Mouse (Mus musculus): ENCODE data around the gene 1700061G19Rik. TPM values are rescaled to one million over a fixed set of nuclear protein-coding genes. Genes with fewer than 3 reads are reported as not detected.

1700061G19Rik gene
- polyA plus RNA-seq, 1 experiment from 2014 or later, result 0.56 TPM

DNA sequence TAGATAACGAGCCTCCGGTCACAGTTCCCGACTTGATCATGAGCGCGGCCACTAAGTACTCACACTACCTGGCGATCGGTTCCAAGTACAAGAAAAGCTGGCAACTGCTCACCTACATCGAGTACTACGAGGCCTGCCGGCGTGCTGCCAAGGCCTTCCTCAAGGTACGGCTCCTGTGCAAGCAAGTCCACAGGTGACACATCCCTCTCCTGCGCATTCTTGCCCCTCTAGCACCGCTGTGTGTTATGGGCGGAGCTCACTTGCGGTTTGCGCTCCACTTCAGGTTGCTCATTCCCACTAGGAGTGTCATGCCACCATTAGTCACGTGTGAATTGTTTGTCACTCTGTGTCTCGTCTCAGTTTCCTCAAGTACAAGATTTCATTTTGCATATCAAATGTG, 2.1 kb downstream of the 1700061G19Rik start:
- Histone ChIP-seq H3K4me2 (ENCODE audit: low read depth, low read length) (no peak overlapping the region), H3K27ac (ENCODE audit: low read depth, low read length) (no peak overlapping the region), H3K4me1 (ENCODE audit: control insufficient read depth, insufficient read depth, low read length) (no peaks in the 10 kb centered on the region), H3K36me3 (ENCODE audit: control insufficient read depth, insufficient read depth, low read length) (no peaks in the 10 kb centered on the region), H3K9ac (replicated peaks; ENCODE audit: low read depth, low read length) (no peak overlapping the region), H3K4me3 (ENCODE audit: low read depth, low read length) (no peak overlapping the region), H3K27me3 (ENCODE audit: control insufficient read depth, insufficient read depth, low read length) (no peaks in the 10 kb centered on the region), H3K9me3 (ENCODE audit: control insufficient read depth, low read length) (no peaks in the 10 kb centered on the region)
- no peak for ATAC-seq (ENCODE audit: low read depth)
- WGBS, result 91% methylated on average over 19 of the region's 19 CpGs

DNA sequence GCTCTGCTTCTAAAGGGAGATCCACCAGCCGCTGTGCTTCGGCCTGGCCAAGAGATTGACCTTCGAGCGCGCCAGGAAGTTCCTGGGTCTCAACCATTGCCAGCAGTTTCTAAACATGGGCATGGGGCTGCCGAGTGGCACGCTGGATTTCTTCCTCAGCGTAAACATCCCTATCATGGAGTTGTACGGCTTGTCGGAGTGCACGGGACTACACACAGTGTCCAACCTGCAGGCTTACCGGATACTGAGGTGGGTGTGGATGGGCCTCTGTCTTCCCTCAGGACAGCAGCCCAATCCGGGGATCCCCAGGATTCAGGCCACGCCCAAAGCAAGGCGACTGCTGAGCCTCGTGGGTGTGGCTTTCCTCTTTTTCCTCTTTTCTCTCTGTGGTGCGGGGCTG, 8.3 kb downstream of the 1700061G19Rik start:
- no peaks in the 10 kb centered on the region for H3K9me3 ChIP-seq (ENCODE audit: control insufficient read depth, low read length)
- peak; percentile 10; the same call in 1 of the 2 replicates for ATAC-seq (ENCODE audit: low read depth)
- H3K4me3 ChIP-seq (ENCODE audit: low read depth, low read length), result no peak overlapping the region
- H3K27ac ChIP-seq (ENCODE audit: low read depth, low read length), result no peak overlapping the region
- no peaks in the 10 kb centered on the region for H3K4me1 ChIP-seq (ENCODE audit: control insufficient read depth, insufficient read depth, low read length)
- no peak overlapping the region for H3K4me2 ChIP-seq (ENCODE audit: low read depth, low read length)
- H3K9ac ChIP-seq (replicated peaks; ENCODE audit: low read depth, low read length), result no peak overlapping the region
- WGBS, result 50% methylated on average over 17 of the region's 17 CpGs
- H3K27me3 ChIP-seq (ENCODE audit: control insufficient read depth, insufficient read depth, low read length), result no peaks in the 10 kb centered on the region
- H3K36me3 ChIP-seq (ENCODE audit: control insufficient read depth, insufficient read depth, low read length), result no peaks in the 10 kb centered on the region

DNA sequence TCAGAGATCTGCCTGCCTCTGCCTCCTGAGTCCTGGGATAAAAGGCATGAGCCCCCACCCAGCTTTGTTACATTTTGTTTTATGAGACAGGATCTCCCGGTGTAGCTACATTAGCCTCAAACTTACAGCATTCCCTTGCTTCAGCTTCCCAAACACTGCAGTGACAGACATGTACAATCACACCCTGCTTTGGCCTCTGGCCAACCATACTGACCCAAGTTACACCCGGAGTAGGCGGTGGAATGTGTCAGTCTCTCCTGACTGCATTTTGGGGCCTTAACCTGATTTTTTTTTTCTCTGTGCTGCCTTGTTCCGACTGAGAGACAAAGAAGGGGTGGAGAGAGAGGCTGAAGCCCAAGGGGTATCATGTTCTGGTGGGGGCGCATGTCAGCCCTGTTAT, 9.1 kb downstream of the 1700061G19Rik start:
- ATAC-seq (ENCODE audit: low read depth), result no peak
- Histone ChIP-seq H3K4me3 (ENCODE audit: low read depth, low read length) (no peak overlapping the region), H3K9me3 (ENCODE audit: control insufficient read depth, low read length) (no peaks in the 10 kb centered on the region), H3K36me3 (ENCODE audit: control insufficient read depth, insufficient read depth, low read length) (no peaks in the 10 kb centered on the region), H3K27me3 (ENCODE audit: control insufficient read depth, insufficient read depth, low read length) (no peaks in the 10 kb centered on the region), H3K4me2 (ENCODE audit: low read depth, low read length) (no peak overlapping the region), H3K4me1 (ENCODE audit: control insufficient read depth, insufficient read depth, low read length) (no peaks in the 10 kb centered on the region), H3K9ac (replicated peaks; ENCODE audit: low read depth, low read length) (no peak overlapping the region), H3K27ac (ENCODE audit: low read depth, low read length) (no peak overlapping the region)
- WGBS, result 78% methylated on average over 5 of the region's 5 CpGs

DNA sequence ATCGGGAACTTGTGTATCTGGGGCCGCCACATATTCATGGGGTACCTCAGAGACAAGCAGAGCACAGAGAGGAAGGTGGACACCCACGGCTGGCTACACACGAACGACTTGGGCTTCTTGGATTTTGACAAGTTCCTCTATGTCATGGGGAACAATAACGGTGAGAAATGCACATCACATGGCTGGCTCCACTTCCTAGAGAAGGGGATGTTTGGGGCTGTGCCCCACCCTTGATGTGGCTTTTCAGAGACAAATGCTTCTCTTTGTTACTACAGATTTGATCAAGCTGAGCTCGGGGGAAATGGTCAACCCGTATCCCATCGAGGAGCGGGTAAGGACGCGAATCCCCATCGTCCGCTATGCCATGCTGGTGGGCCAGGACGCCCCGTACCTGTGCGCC, 9.5 kb downstream of the 1700061G19Rik start:
- no peaks in the 10 kb centered on the region for H3K9me3 ChIP-seq (ENCODE audit: control insufficient read depth, low read length)
- no peaks in the 10 kb centered on the region for H3K4me1 ChIP-seq (ENCODE audit: control insufficient read depth, insufficient read depth, low read length)
- no peaks in the 10 kb centered on the region for H3K27me3 ChIP-seq (ENCODE audit: control insufficient read depth, insufficient read depth, low read length)
- no peak for ATAC-seq (ENCODE audit: low read depth)
- 94% methylated on average over 17 of the region's 17 CpGs for WGBS
- no peak overlapping the region for H3K27ac ChIP-seq (ENCODE audit: low read depth, low read length)
- no peak overlapping the region for H3K4me3 ChIP-seq (ENCODE audit: low read depth, low read length)
- 0 out of 2 replicates have a peak, but pooled peaks cover 2% of the 10 kb centered on the region for H3K36me3 ChIP-seq (ENCODE audit: control insufficient read depth, insufficient read depth, low read length)
- no peak overlapping the region for H3K4me2 ChIP-seq (ENCODE audit: low read depth, low read length)
- no peak overlapping the region for H3K9ac ChIP-seq (replicated peaks; ENCODE audit: low read depth, low read length)

DNA sequence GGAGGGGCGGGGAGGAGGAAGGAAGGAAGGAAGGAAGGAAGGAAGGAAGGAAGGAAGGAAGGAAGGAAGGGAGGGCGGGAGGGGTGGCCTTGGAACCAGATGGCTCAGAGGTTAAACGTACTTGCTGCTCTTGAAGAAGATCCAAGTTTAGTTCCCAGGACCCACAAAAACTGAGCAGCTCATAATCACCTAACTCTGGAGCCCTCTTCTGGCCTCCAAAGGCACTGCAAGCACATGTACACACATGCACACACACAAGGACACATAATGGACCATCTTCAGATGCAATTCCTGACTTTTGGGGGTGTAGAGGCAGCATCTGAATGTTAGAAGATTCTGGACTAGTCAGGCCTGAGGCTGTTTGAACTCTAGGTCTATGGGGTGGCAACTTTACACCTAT, 12.8 kb downstream of the 1700061G19Rik start:
- WGBS, result 96% methylated on average over 2 of the region's 3 CpGs
- H3K27ac ChIP-seq (ENCODE audit: low read depth, low read length), result no peak overlapping the region
- no peak overlapping the region for H3K4me3 ChIP-seq (ENCODE audit: low read depth, low read length)
- no peaks in the 10 kb centered on the region for H3K4me1 ChIP-seq (ENCODE audit: control insufficient read depth, insufficient read depth, low read length)
- H3K36me3 ChIP-seq (ENCODE audit: control insufficient read depth, insufficient read depth, low read length), result peaks cover 15% of the 10 kb centered on the region; the same call in 1 of the 2 replicates
- H3K4me2 ChIP-seq (ENCODE audit: low read depth, low read length), result no peak overlapping the region
- no peaks in the 10 kb centered on the region for H3K27me3 ChIP-seq (ENCODE audit: control insufficient read depth, insufficient read depth, low read length)
- no peak overlapping the region for H3K9ac ChIP-seq (replicated peaks; ENCODE audit: low read depth, low read length)
- ATAC-seq (ENCODE audit: low read depth), result no peak
- H3K9me3 ChIP-seq (ENCODE audit: control insufficient read depth, low read length), result no peaks in the 10 kb centered on the region

DNA sequence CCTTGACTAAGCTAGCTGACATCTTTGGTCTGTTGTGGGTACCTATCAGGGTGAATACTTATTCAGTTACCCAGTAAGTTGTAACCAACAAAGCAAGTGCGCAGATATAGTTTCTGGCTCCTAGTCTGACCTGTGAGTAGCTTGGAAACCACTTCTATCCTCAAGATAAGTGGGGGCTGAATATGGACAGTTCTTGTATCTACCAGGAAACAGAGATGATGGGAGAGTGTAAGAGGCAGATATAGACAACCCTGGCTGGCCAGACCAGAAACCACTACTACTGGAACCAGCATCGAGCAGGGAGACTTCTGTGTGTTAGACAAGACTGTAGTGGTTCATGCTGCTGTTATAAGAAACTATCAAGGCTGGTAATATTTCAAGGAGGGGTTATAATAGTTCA, 14.7 kb downstream of the 1700061G19Rik start:
- H3K36me3 ChIP-seq (ENCODE audit: control insufficient read depth, insufficient read depth, low read length), result peaks cover 30% of the 10 kb centered on the region
- H3K4me1 ChIP-seq (ENCODE audit: control insufficient read depth, insufficient read depth, low read length), result no peaks in the 10 kb centered on the region
- H3K27ac ChIP-seq (ENCODE audit: low read depth, low read length), result no peak overlapping the region

DNA sequence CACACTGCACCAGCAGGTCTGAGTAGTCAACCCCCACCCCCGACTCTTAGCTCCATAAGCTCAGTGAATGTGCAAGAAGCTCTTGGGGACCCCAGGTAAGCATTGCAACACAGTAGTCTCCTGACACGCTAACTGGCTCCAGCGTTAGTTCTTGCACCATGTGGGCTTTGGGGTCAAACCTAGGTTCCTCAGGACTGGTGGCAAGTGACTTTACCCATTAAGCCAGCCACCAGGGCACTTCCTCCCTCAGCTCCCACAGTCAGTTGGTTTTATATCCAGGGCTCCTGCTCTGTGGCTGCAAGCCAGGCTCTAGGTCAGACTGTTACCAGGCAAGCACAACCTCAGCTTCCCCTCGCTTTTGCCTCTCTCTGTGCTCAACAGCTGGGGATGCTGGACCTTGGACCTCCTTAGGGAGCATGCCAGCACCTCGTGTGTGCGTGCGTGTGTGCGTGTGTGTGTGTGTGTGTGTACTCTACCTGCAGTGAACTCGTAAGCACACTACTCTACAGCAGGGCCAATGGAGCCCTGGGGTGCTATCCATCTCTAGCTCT, 20.2 kb downstream of the 1700061G19Rik start:
- Histone ChIP-seq H3K4me1 (ENCODE audit: control insufficient read depth, insufficient read depth, low read length) (peaks cover 22% of the 10 kb centered on the region), H3K27ac (ENCODE audit: low read depth, low read length) (no peak overlapping the region), H3K9me3 (ENCODE audit: control insufficient read depth, low read length) (no peaks in the 10 kb centered on the region), H3K4me2 (ENCODE audit: low read depth, low read length) (no peak overlapping the region), H3K36me3 (ENCODE audit: control insufficient read depth, insufficient read depth, low read length) (peaks cover 47% of the 10 kb centered on the region), H3K9ac (replicated peaks; ENCODE audit: low read depth, low read length) (no peak overlapping the region), H3K4me3 (ENCODE audit: low read depth, low read length) (no peak overlapping the region), H3K27me3 (ENCODE audit: control insufficient read depth, insufficient read depth, low read length) (no peaks in the 10 kb centered on the region)
- 77% methylated on average over 9 of the region's 9 CpGs for WGBS
- ATAC-seq (ENCODE audit: low read depth), result no peak

More for the DNA sequence above, 14.7 kb downstream of the 1700061G19Rik start:
- ATAC-seq (ENCODE audit: low read depth), result no peak
- H3K27me3 ChIP-seq (ENCODE audit: control insufficient read depth, insufficient read depth, low read length), result no peaks in the 10 kb centered on the region
- H3K4me3 ChIP-seq (ENCODE audit: low read depth, low read length), result no peak overlapping the region
- no peaks in the 10 kb centered on the region for H3K9me3 ChIP-seq (ENCODE audit: control insufficient read depth, low read length)
- WGBS, result 97% methylated on average over 2 of the region's 2 CpGs
- H3K4me2 ChIP-seq (ENCODE audit: low read depth, low read length), result no peak overlapping the region
- H3K9ac ChIP-seq (replicated peaks; ENCODE audit: low read depth, low read length), result no peak overlapping the region

DNA sequence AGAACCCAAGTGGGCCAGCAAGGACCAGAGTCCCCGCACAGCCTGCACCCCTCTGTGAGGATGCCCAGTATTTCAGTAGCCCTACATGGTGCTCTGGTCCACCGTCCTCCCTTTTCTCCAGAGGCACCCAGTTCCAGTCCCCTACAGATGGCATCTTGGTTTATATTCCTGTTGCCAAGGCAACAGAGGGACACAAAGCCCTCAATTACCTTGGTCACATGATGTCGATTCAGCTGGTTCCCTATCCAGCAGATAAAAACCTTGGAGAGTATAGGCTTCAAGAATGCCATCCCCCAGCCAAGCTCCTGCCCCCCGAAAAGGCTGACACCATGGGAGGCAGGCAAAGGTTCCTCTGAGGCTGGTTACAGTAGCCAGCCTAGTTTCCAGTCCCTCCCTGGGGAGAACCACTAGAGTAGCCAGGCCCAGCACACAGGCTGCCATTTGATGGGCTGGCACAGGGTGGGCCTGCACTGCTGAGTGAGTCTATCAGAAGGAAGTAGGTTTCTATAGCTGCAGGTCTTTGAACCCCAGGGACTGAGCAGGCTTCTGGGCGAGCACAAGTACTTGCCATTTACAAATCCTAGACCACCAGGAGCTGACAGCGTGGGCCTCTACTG, 21.3 kb downstream of the 1700061G19Rik start:
- Histone ChIP-seq H3K36me3 (ENCODE audit: control insufficient read depth, insufficient read depth, low read length) (peaks cover 49% of the 10 kb centered on the region), H3K9me3 (ENCODE audit: control insufficient read depth, low read length) (no peaks in the 10 kb centered on the region), H3K27me3 (ENCODE audit: control insufficient read depth, insufficient read depth, low read length) (no peaks in the 10 kb centered on the region), H3K27ac (ENCODE audit: low read depth, low read length) (peak overlapping the region; percentile 31; the same call in 1 of the 2 replicates), H3K4me1 (ENCODE audit: control insufficient read depth, insufficient read depth, low read length) (peaks cover 22% of the 10 kb centered on the region), H3K9ac (replicated peaks; ENCODE audit: low read depth, low read length) (no peak overlapping the region), H3K4me3 (ENCODE audit: low read depth, low read length) (no peak overlapping the region), H3K4me2 (ENCODE audit: low read depth, low read length) (no peak overlapping the region)
- WGBS, result 44% methylated on average over 6 of the region's 6 CpGs
- peak; percentile 65 for ATAC-seq (ENCODE audit: low read depth)

DNA sequence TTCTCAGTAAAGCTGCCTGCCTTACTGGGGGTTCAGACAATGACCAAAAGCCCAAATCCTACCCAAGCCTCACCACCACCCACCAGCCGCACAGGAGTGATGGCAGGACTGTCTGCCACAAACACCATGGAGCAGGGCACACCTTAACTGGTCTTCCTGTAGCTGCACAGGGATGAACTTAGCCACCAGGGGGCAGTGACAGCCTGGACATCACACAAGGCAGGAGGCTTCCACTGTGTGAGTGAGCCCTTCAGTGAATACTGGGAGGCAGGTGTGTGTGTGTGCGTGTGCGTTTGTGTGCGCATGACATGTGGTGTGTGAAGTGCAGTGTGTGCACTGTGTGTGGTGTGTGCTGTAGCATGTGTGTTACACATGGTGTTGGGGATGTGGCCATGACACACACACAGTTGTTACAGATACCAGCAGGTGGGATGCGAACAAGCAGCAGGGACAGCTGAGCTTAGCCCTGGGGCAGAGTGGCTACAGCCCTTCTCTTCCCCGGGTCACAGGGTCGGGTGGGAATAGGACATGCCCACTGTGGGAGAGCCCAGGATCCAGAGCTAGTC, 22.4 kb downstream of the 1700061G19Rik start:
- Histone ChIP-seq H3K4me2 (ENCODE audit: low read depth, low read length) (no peak overlapping the region), H3K36me3 (ENCODE audit: control insufficient read depth, insufficient read depth, low read length) (peaks cover 55% of the 10 kb centered on the region), H3K27me3 (ENCODE audit: control insufficient read depth, insufficient read depth, low read length) (no peaks in the 10 kb centered on the region), H3K4me3 (ENCODE audit: low read depth, low read length) (no peak overlapping the region), H3K9ac (replicated peaks; ENCODE audit: low read depth, low read length) (no peak overlapping the region), H3K9me3 (ENCODE audit: control insufficient read depth, low read length) (no peaks in the 10 kb centered on the region), H3K4me1 (ENCODE audit: control insufficient read depth, insufficient read depth, low read length) (peaks cover 22% of the 10 kb centered on the region), H3K27ac (ENCODE audit: low read depth, low read length) (0 out of 2 replicates have a peak overlapping the region, but pooled peaks have one; percentile 16)
- peak; percentile 71 for ATAC-seq (ENCODE audit: low read depth)
- WGBS, result 87% methylated on average over 7 of the region's 7 CpGs
